Mouse (Mus musculus): ENCODE data around the gene Cdipt. TPM values are rescaled to one million over a fixed set of nuclear protein-coding genes. Genes with fewer than 3 reads are reported as not detected.

Cdipt gene
- total and polyA plus RNA-seq, 3 experiments: 98.4 to 151 TPM; not detected in 1

DNA sequence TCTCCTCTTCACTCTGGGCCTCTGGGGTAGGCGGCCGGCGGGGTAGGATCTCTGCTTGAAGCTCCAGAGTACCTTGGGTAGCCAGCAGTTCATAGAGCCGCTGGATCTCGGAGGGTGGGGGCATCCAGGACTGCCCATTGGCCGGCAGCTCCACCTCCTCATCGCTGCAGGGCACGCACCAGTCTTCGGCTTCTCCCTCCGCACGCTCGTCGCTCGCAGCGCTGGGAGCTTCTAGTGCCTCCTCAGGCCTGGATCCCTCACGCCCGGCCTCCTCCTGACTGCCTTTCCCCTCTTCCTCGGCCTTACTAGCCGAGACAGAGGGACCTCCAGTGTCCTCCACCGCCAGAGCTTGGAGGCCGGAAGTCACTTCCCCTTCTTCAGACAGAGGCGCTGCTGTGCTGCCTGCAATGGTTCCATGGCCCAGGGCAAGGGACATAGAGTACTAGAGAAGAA is 40.8 kb downstream of the Cdipt start (continued):
- 0 out of 2 replicates have a peak, but pooled peaks have one; percentile 4 for TF ChIP-seq NRF1 (IDR thresholded peaks at IDR 0.05; ENCODE audit: insufficient read depth, low read depth, low read length, poor library complexity, severe bottlenecking)

DNA sequence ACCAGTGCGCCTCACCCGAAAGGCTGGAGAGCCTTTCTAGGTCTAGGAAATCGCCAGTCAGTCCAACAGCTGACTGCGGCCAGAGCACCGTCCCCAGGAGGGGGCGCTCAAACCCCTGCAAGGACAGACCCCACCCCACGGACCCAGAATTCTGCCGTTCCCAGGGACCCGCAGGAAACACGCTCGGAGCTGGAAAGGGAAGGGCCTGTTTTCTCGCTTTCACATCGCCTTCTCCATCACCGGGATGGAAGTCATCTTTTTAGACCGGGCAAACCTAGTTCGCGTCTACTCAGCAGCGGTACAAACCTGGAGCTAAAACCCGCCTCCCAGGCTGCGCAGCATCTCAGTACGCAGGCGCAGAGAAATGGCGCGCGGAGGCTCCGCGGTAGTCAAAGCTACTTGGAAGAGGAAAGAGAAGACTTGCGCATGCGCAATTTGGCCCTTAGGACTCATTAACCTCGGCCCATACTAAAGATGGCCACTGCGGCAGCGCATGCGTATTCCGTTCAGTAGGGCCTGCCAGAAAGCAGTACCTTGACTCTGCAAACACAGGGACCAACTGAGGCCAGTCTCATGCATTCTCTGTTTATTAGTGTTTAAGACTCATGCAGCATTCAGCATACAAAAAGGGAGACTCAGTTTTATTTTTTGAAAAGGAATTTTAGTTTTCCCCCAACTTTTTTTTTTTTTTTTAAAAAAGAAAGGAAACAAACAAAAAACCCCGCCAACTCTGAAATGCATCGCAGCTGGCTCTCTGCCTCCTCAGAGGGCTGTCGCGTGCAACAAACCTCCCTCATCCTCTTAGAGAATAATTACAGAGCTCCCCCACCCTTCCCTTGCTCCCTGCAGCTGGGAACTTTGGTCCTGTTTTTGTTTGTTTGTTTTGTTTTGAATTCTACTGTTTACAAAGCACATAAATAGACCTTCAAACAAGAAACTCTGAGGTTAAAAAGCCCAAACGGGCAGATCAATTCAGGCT is 41.5 kb downstream of the Cdipt start, which contains the start of gene Pagr1a:
Pagr1a (minus strand) TSS at position 382 of the 979 bp plus-strand sequence.
- Histone ChIP-seq H3K79me2 (ENCODE audit: control insufficient read depth, insufficient read depth, low read length, poor library complexity) (peaks cover 36% of the 10 kb centered on the region), H3K27me3 (ENCODE audit: control insufficient read depth in 1 of 2, insufficient read depth in 2 of 2, low read length in 2 of 2) (no peaks in the 10 kb centered on the region), H3K4me1 (ENCODE audit: control insufficient read depth in 1 of 2, insufficient read depth in 2 of 2, low read length in 2 of 2) (peaks cover 0 to 15% of the 10 kb centered on the region in 2 experiments; a peak in 3 of 4 replicates), H3K27ac (ENCODE audit: control insufficient read depth, low read depth, low read length) (peak within 1 kb of the TSS; percentile 96), H3K9ac (ENCODE audit: control insufficient read depth, low read depth, low read length, poor library complexity, severe bottlenecking) (peak within 1 kb of the TSS; percentile 99), H3K9me3 (replicated peaks; ENCODE audit: insufficient read depth, low read length) (no peaks in the 10 kb centered on the region), H3K4me3 (ENCODE audit: control insufficient read depth in 1 of 2, insufficient read depth in 1 of 2, low read depth in 2 of 2, low read length in 2 of 2) (peak within 1 kb of the TSS; percentile 68 to 99), H3K36me3 (ENCODE audit: control insufficient read depth in 1 of 2, insufficient read depth in 2 of 2, low read length in 2 of 2) (peaks cover 0 to 12% of the 10 kb centered on the region in 2 experiments; a peak in 2 of 4 replicates)
- peak; percentile 100 for DNase-seq (ENCODE audit: low read depth, low spot score)
- TF ChIP-seq TAL1 (IDR thresholded peaks at IDR 0.05; ENCODE audit: low read length) (no peak), GATA1 (IDR thresholded peaks at IDR 0.05; ENCODE audit: low read depth, low read length) (no peak), KAT2A (conservative IDR thresholded peaks at IDR 0.05; ENCODE audit: low read depth, low read length) (peak; percentile 78), JUND (IDR thresholded peaks at IDR 0.05; ENCODE audit: low read depth, low read length) (no peak), SMC3 (IDR thresholded peaks at IDR 0.05; ENCODE audit: low read depth, low read length) (peak; percentile 51), POLR2AphosphoS2 (IDR thresholded peaks at IDR 0.05; ENCODE audit: low read length) (peak; percentile 81), SIN3A (IDR thresholded peaks at IDR 0.05; ENCODE audit: low read length) (peak; percentile 76), EP300 (IDR thresholded peaks at IDR 0.05; ENCODE audit: low read depth in 1 of 2, low read length in 2 of 2) (no peak), TBP (IDR thresholded peaks at IDR 0.05; ENCODE audit: low read depth, low read length) (no peak), HCFC1 (IDR thresholded peaks at IDR 0.05; ENCODE audit: low read depth, low read length) (peak; percentile 93), MEF2A (IDR thresholded peaks at IDR 0.05; ENCODE audit: extremely low read depth, insufficient replicate concordance, low read depth, low read length, poor library complexity, severe bottlenecking) (no peak), RCOR1 (IDR thresholded peaks at IDR 0.05; ENCODE audit: low read depth, low read length) (no peak), POLR2AphosphoS5 (IDR thresholded peaks at IDR 0.05; ENCODE audit: borderline replicate concordance, low read depth, low read length) (peak; percentile 31; the same call in 1 of the 2 replicates), ZNF384 (IDR thresholded peaks at IDR 0.05; ENCODE audit: low read depth, low read length) (peak; percentile 69), MYB (IDR thresholded peaks at IDR 0.05; ENCODE audit: low read depth, low read length) (no peak), CHD2 (IDR thresholded peaks at IDR 0.05; ENCODE audit: low read length) (no peak), ZMIZ1 (IDR thresholded peaks at IDR 0.05; ENCODE audit: low read depth, low read length) (no peak), POLR2A (IDR thresholded peaks at IDR 0.05; ENCODE audit: control insufficient read depth in 1 of 2, insufficient read depth in 1 of 2, low read depth in 1 of 2, low read length in 2 of 2, poor library complexity in 1 of 2) (peak; percentile 37 to 83), MAFK (IDR thresholded peaks at IDR 0.05; ENCODE audit: borderline replicate concordance, low read depth, low read length) (no peak), MAZ (IDR thresholded peaks at IDR 0.05; ENCODE audit: low read depth, low read length) (no peak; the same call in none of the 2 replicates), USF2 (IDR thresholded peaks at IDR 0.05; ENCODE audit: borderline replicate concordance in 1 of 2, insufficient read depth in 1 of 2, low read depth in 1 of 2, low read length in 2 of 2) (no peak), ETS1 (IDR thresholded peaks at IDR 0.05; ENCODE audit: low read depth, low read length) (0 out of 2 replicates have a peak, but pooled peaks have one; percentile 29), ZKSCAN1 (IDR thresholded peaks at IDR 0.05; ENCODE audit: low read depth, low read length) (no peak), ELF1 (IDR thresholded peaks at IDR 0.05; ENCODE audit: low read depth, low read length) (peak; percentile 81), NELFE (IDR thresholded peaks at IDR 0.05; ENCODE audit: low read depth, low read length) (peak; percentile 79), E2F4 (IDR thresholded peaks at IDR 0.05; ENCODE audit: borderline replicate concordance, low read depth, low read length) (peak; percentile 98), CHD1 (IDR thresholded peaks at IDR 0.05; ENCODE audit: low read depth, low read length) (no peak), MAX (IDR thresholded peaks at IDR 0.05; ENCODE audit: low read length) (no peak), MXI1 (IDR thresholded peaks at IDR 0.05; ENCODE audit: low read depth, low read length) (peak; percentile 60), UBTF (IDR thresholded peaks at IDR 0.05; ENCODE audit: borderline replicate concordance, insufficient read depth, low read depth, low read length) (no peak; the same call in 1 of the 2 replicates), USF1 (IDR thresholded peaks at IDR 0.05; ENCODE audit: low read depth, low read length) (no peak)
